Mouse (Mus musculus) limb, embryonic 14.5 days (tissue): ENCODE measurements around the gene Leap2. TPM values are rescaled to one million over a fixed set of nuclear protein-coding genes. Genes with fewer than 3 reads are reported as not detected.
"Not testable (repeated sequence)": the region's sequence is repeated elsewhere in the genome, so short reads cannot be mapped to it uniquely, and the experiment has no call there.

Experiments used
- ATAC-seq: fragments of 200-750 bp; cut with Nextera tagmentation; 2 replicates; pipeline ENCODE4 v1.8.0; 2017; ENCODE audit warnings: low read depth, moderate number of reproducible peaks, moderate TSS enrichment; ENCODE audit not compliant: low FRiP score
- DNase-seq: peaks from one replicate; pipeline ENCODE4 v3.0.0-alpha.2; 2015; ENCODE audit warnings: low spot score
- H3K27ac ChIP-seq: fragments of 300-500 bp; sonication (generic); replicated peaks from 2 replicates; pipeline ENCODE4 v1.5.1; 2014; ENCODE audit warnings: low read depth, mild to moderate bottlenecking, low read length, moderate library complexity, mixed read lengths
- H3K27me3 ChIP-seq: fragments of 300-500 bp; sonication (generic); 2 replicates; pipeline ENCODE4 v1.6.1; 2014; ENCODE audit warnings: low read length, mixed read lengths; ENCODE audit not compliant: control insufficient read depth, insufficient read depth
- H3K36me3 ChIP-seq: fragments of 300-500 bp; sonication (generic); 2 replicates; pipeline ENCODE4 v1.6.1; 2014; ENCODE audit warnings: mild to moderate bottlenecking, low read length, moderate library complexity, mixed read lengths; ENCODE audit not compliant: control insufficient read depth, insufficient read depth
- H3K4me1 ChIP-seq: fragments of 300-500 bp; sonication (generic); 2 replicates; pipeline ENCODE4 v1.6.1; 2014; ENCODE audit warnings: antibody characterized with exemption, low read length, mixed read lengths; ENCODE audit not compliant: control insufficient read depth, insufficient read depth
- H3K4me2 ChIP-seq: fragments of 300-500 bp; sonication (generic); replicated peaks from 2 replicates; pipeline ENCODE4 v1.6.1; 2014; ENCODE audit warnings: low read depth, mild to moderate bottlenecking, low read length, moderate library complexity; ENCODE audit not compliant: severe bottlenecking
- H3K4me3 ChIP-seq: fragments of 300-500 bp; sonication (generic); replicated peaks from 2 replicates; pipeline ENCODE4 v1.5.1; 2014; ENCODE audit warnings: low read length
- H3K9ac ChIP-seq: fragments of 300-500 bp; sonication (generic); 2 replicates; pipeline ENCODE4 v1.6.1; 2014; ENCODE audit warnings: mild to moderate bottlenecking, low read depth, low read length, moderate library complexity; ENCODE audit not compliant: severe bottlenecking
- H3K9me3 ChIP-seq: fragments of 300-500 bp; sonication (generic); 2 replicates; pipeline ENCODE4 v1.6.1; 2016; ENCODE audit warnings: low read length; ENCODE audit not compliant: control insufficient read depth
- POLR2A ChIP-seq: fragments of 200-500 bp; IDR thresholded peaks from 2 replicates; pipeline ENCODE4 v1.8.0; 2012; ENCODE audit warnings: inconsistent platforms, mild to moderate bottlenecking, moderate library complexity, borderline replicate concordance; ENCODE audit not compliant: insufficient read depth, insufficient read length; ENCODE audit errors: extremely low read depth
- WGBS: fragments of 180-500 bp; shearing (Covaris S2); extraction: QIAGEN DNeasy Blood & Tissue Kit; methylation state at CpG from one replicate; pipeline ENCODE4 v1.1.7; 2014; 5-methylcytosine and 5-hydroxymethylcytosine counted together
- polyA plus RNA-seq, 2 experiments: library from polyadenylated mRNA; depleted of rRNA in 1 of 2; stranded (reverse) in 1 of 2; unstranded in 1 of 2; fragments of >200 nt; fragmentation: Nextera tagmentation in 1 of 2; extraction: Ambion mirVana in 1 of 2; gene quantifications; 2 replicates each; pipeline versions ENCODE4 v1.2.1 to v1.2.3; 2012 to 2014

Gene Leap2
- polyA plus RNA-seq, 2 experiments = not detected

GRCm38 (mm10) chr11:53430300-53430669 lies 7.3 kb upstream of the Leap2 start:
- WGBS = under 1% methylated on average over 34 of the region's 34 CpGs
- H3K36me3 ChIP-seq = peaks cover 16% of the 10 kb centered on the region
- no peak for DNase-seq

DNA sequence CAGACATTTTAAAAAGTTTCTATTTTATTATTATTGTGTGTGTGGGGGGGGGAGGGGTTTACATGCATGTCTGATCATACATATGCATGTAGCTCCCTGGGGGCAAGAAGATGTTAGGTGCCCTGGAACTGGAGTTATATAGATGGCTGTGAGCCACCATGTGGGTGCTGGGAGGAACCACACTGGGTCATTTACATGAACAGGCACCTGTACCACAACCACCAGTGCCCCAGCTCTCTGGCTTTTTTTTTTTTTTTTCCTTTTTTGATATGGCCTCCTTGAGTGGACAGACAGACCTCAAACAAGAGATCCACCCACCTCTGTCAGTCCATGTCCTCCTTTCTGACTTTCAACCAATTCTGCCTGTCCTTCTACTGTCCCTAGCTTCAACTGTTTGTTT lies 6.2 kb upstream of the Leap2 start:
- peaks cover 9% of the 10 kb centered on the region for H3K4me1 ChIP-seq
- no peak overlapping the region for H3K27ac ChIP-seq
- no peaks in the 10 kb centered on the region for H3K9me3 ChIP-seq
- peak overlapping the region; percentile 76; the same call in 1 of the 2 replicates for H3K4me2 ChIP-seq
- H3K4me3 ChIP-seq = no peak overlapping the region; the same call in 1 of the 2 replicates
- no peak overlapping the region for H3K9ac ChIP-seq
- H3K36me3 ChIP-seq = peaks cover 16% of the 10 kb centered on the region
- TF ChIP-seq POLR2A = no peak
- ATAC-seq (no peak), DNase-seq (no peak)
- no peaks in the 10 kb centered on the region for H3K27me3 ChIP-seq

More at GRCm38 (mm10) chr11:53430300-53430669, 7.3 kb upstream of the Leap2 start:
- H3K27ac ChIP-seq = peak overlapping the region; percentile 67
- peak; percentile 32 for ATAC-seq
- H3K27me3 ChIP-seq = no peaks in the 10 kb centered on the region
- H3K4me2 ChIP-seq = peak overlapping the region; percentile 76
- peak overlapping the region; percentile 81 for H3K9ac ChIP-seq
- peak overlapping the region; percentile 82 for H3K4me3 ChIP-seq
- no peak for TF ChIP-seq POLR2A
- no peaks in the 10 kb centered on the region for H3K9me3 ChIP-seq
- H3K4me1 ChIP-seq = peaks cover 9% of the 10 kb centered on the region

GRCm38 (mm10) chr11:53428716-53429057 lies 5.7 kb upstream of the Leap2 start:
- DNase-seq (no peak), ATAC-seq (no peak)
- Histone ChIP-seq H3K27ac (no peak overlapping the region), H3K4me3 (no peak overlapping the region), H3K27me3 (no peaks in the 10 kb centered on the region), H3K9ac (no peak overlapping the region), H3K4me2 (no peak overlapping the region), H3K36me3 (peaks cover 16% of the 10 kb centered on the region), H3K9me3 (no peaks in the 10 kb centered on the region), H3K4me1 (peaks cover 9% of the 10 kb centered on the region)
- 98% methylated on average over 5 of the region's 5 CpGs for WGBS
- TF ChIP-seq POLR2A = no peak

GRCm38 (mm10) chr11:53427993-53428715 lies 5.2 kb upstream of the Leap2 start:
- Histone ChIP-seq H3K27me3 (no peaks in the 10 kb centered on the region), H3K27ac (no peak overlapping the region), H3K4me3 (no peak overlapping the region), H3K9ac (no peak overlapping the region), H3K4me1 (peaks cover 9% of the 10 kb centered on the region), H3K4me2 (no peak overlapping the region), H3K36me3 (peaks cover 16% of the 10 kb centered on the region), H3K9me3 (no peaks in the 10 kb centered on the region)
- no peak for ATAC-seq
- no peak for DNase-seq
- 93% methylated on average over 3 of the region's 3 CpGs for WGBS
- TF ChIP-seq POLR2A = no peak

GRCm38 (mm10) chr11:53426914-53427313 lies 3.9 kb upstream of the Leap2 start:
- WGBS = 86% methylated on average over 3 of the region's 3 CpGs
- not testable (repeated sequence) for ATAC-seq, DNase-seq

GRCm38 (mm10) chr11:53425711-53426255 lies 2.8 kb upstream of the Leap2 start:
- WGBS = 75% methylated on average over 6 of the region's 6 CpGs
- peaks cover 6% of the 10 kb centered on the region for H3K4me1 ChIP-seq
- DNase-seq = no peak

More at GRCm38 (mm10) chr11:53426914-53427313, 3.9 kb upstream of the Leap2 start:
- H3K27ac ChIP-seq, H3K4me2 ChIP-seq, H3K4me3 ChIP-seq, H3K4me1 ChIP-seq, H3K9me3 ChIP-seq, H3K9ac ChIP-seq, H3K27me3 ChIP-seq: not testable (repeated sequence)
- peaks cover 16% of the 10 kb centered on the region for H3K36me3 ChIP-seq

More at GRCm38 (mm10) chr11:53425711-53426255, 2.8 kb upstream of the Leap2 start:
- no peaks in the 10 kb centered on the region for H3K9me3 ChIP-seq
- no peak overlapping the region for H3K9ac ChIP-seq
- TF ChIP-seq POLR2A = no peak
- peaks cover 24% of the 10 kb centered on the region for H3K36me3 ChIP-seq
- H3K4me2 ChIP-seq = no peak overlapping the region
- no peak overlapping the region for H3K27ac ChIP-seq
- H3K4me3 ChIP-seq = no peak overlapping the region
- no peak for ATAC-seq
- no peaks in the 10 kb centered on the region for H3K27me3 ChIP-seq
